Mouse (Mus musculus) adrenal gland, adult (tissue): ENCODE results near the gene Hbp1.
A peak's percentile ranks its signal among the peaks of the same experiment; 100 is the strongest.

ENCODE experiments used
- DNase-seq, 2 experiments: peaks; one replicate each; pipeline ENCODE4 v3.0.0; 2022 to 2023; ENCODE audit warnings: low spot score in 1 of 2; ENCODE audit not compliant: inconsistent age in 2 of 2

Gene Hbp1

DNA sequence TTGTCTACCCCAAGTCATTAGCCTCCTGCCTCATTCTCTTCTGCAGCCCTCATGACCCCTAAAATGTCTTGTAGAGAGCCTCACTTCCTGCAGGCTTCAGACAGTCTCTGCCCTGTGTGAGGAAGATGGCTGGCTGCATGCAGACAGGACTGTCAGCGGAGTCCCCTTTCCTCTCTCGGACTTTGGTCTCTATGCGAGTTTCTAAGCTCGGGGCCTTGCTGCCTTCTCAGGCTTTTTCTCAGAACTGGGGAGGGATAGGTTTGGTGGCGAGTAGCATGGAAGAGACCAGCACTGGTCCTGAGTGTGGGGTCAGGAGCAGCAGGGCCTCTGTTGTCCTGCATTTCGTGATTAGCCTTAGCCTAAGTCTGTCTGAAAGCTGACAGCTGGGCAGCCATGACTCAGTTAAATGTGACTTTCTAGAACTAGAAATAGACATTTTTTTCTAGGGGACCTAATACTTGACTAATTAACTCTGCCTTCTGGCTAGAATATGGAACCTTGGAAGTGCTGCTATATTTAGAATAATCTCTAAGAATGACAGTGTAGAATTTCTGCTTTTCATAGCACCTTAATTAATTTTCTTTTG is 37.3 kb downstream of the Hbp1 start:
- DNase-seq = no peak

- no peak for DNase-seq
Measured at GRCm38 (mm10) chr12:31907436-31907835, 42.9 kb downstream of the Hbp1 start.

DNA sequence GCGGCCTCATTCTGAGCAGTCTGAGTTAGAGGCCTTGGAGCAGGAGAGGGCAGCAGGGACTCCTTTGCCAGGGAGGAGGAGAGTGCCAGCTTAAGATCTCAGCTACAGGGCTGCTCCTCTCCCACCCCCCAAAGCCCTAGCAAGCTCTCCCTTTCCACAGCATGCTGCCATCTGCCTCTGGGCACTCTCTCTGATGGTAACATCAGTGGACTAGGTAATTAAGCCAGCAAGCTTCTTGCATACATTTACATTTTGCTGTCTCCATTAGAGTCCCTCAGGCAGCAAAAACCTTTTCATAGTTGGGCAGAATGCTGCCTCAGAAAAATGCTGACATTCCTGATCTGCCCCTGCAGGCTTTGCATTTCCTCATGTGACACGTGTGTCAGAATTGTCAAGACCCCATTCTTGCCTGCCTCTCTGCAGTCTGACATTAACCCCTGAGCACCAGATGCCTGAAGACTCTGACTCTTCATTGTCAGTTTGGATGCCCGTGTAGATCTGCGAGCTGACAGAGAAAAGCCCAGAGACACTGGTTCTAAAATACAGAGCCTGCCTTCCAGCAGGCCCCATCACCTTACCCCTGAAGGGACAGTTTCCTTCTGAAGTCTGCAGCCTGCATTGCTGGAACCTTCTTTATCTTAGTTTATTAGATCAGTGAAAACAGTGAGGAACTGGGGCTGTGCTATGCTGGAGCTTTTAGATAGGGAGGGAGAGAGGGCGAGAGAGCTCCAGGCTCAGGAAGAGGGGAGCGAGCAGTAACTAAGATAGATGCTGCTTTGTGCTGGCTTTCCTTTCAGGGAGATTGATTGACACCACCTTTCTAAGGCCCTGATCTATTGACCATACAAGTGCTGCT is 44.4 kb downstream of the Hbp1 start:
- no peak for DNase-seq

GRCm38 (mm10) chr12:31900391-31900914 is 49.9 kb downstream of the Hbp1 start:
- no peak for DNase-seq

DNA sequence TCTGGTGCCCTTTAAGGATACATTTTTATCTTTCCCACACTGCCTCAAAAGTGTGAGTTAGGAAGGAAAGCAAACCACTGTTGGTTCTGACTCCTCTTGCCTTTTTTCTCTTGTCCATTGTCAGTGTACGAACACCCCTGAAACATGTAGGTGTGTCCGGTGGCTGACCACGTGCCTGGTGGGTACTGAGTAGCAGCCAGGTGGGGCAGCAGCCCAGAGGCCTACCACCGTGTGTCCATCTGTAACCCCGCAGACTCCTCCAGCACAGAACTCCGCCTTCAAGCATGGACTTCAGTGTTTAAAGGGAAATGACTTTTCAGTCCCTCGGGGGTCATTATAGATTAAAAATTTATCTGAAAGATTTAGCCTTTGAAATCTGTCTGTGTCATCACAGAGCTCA is 52.9 kb downstream of the Hbp1 start:
- no peak for DNase-seq

DNA sequence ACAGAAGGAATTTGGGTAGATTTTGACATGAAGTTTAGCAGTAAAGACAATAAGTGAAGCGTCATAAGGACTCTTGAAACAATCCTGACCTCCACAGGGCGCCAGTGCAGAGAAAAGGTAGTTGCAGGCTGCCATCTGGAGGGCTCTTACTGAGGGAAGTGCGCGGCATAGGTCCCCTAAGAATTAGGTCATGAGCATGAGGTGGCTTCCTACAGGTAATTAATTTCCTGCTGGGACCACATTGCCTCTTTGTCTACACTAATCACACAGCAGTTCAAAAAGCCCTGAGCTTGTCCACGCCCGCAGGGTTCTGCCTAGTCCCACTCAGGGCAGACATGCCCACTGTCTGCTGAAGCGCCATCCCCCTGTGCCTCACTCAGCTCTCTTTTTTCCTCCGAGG is 53.3 kb downstream of the Hbp1 start:
- peak in 1 of 2 experiments; percentile 31 for DNase-seq

DNA sequence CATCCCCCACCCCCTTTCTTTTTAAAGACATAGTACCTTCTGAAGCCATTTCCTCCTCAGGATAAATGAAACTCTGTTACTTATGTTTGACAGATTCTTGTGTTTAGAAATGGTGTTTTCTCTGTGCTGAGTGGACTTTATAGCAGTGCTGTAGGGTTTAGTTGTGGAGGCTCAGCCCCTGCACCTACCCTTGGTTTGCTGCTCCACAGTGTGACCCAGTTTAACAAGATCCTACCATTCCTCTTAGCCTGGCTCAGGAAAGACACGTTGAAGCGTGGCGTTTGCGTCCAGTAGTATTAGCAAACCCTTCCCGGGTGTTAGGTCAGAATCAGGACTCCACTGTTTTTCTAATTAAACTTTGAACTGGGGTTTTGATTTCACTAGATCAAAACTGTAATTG is 54.0 kb downstream of the Hbp1 start:
- no peak for DNase-seq

DNA sequence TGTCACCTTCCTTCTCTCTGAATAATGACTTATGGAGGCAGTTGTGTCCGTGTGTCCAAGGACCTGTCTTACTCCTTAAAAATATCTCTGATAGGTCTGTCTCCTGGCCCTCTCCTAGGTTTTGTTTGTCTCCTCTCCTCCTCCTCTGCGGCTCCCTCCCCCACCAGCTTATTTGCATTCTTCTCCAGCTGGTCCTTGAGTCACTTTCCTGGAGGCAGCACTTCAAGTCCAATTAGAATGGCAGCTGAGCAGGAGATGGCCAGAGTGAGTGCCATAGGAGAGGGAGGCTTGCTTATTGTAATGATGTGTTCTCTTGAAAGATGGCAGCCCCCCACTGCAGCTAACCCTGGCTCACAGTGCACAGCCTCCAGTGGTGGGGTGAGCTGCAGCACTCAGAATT is 54.4 kb downstream of the Hbp1 start:
- DNase-seq = peak in 1 of 2 experiments; percentile 54

DNA sequence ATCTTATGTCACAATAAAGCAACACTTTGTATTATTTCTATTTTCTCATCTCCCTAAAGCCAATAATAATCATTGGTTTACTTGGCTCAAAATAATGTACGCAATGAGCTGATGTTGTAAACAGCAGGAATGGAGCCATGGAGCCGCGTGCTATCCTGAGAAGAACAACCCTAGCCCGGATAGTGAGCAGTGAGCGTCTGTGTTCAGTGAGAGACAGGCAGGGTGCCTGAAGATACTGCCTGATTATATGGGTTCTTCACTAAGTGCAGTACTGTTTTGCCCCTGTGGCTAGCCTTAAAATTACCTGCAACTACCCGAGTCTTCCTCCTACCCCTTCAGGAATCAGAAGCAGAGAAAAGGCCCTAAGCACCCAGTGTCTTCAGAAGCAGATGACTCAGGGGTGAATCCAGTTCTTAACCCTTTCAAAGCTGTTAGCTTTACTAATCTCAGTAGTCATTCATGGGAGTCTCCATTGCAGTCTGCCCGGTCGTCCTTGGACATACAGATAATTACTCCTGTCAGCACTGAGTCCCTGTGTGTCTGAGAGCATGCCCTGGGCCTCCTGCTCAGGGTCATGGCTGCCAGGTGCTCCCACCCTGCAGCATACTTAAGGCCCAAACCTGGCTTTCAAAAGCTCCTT is 55.1 kb downstream of the Hbp1 start:
- peak in 1 of 2 experiments; percentile 29 for DNase-seq

- DNase-seq = no peak
Measured at GRCm38 (mm10) chr12:31892771-31893170, 57.6 kb downstream of the Hbp1 start.

GRCm38 (mm10) chr12:31892079-31892478 is 58.3 kb downstream of the Hbp1 start:
- no peak for DNase-seq

- no peak for DNase-seq
Measured at GRCm38 (mm10) chr12:31890685-31891084, 59.6 kb downstream of the Hbp1 start.

DNA sequence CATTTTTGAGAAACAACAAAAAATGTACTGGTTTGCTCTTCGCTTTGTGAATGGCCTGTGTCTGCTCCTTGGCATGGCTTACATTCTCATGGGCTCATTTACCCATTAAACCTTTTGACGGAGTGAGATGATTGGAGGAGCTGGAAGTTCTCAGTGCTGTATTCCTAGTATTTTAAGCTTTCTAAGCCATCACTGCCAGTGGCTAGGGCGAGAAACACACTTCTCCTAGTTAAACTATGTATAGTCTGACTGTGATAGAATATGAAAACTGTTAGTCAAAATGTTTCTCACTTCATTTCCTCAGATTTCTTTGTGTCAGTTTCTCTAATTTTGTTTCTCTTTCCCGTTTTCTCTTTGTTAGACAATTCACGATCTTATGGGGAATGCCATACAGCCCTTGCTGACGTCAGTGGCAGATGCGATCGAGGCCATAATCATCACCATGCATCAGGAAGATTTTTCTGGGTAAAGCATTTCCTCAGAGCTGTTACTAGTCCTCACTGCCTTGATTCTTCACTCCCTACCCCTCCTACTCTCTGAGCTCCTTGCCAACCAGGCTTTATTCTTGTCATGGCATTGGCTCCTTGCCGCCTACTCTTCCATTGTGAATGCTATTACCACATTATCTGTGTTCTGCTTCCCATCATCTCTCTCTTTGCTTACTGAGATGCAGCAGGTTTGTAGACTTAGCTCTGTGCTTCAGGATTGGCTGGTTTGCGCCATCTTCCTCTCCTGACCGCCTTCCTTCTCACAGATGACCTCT is 64.3 kb downstream of the Hbp1 start:
- no peak for DNase-seq

DNA sequence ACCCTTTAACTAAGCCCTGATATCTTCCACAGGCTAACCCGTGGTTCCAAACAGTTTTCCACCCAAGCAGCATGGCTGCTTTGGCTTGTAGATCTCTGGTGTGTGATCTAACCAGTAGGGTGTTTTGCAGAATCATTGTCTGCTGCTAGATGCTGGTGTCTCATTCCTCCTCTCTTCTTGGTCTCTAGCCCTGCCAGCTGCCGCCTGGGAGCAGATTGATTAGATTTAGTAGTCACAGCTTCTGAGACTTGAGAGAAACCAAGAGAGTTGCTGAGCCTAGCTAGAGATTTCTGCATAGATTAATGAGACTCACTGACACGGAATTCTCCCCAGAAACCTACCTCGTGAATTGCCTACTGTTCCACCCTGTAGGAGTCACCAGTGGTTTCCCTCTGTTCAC is 65.3 kb downstream of the Hbp1 start:
- no peak for DNase-seq

GRCm38 (mm10) chr12:31884365-31884764 is 66.0 kb downstream of the Hbp1 start:
- DNase-seq = no peak

- peak in 1 of 2 experiments; percentile 62 for DNase-seq
Measured at GRCm38 (mm10) chr12:31882736-31883135, 67.6 kb downstream of the Hbp1 start.

DNA sequence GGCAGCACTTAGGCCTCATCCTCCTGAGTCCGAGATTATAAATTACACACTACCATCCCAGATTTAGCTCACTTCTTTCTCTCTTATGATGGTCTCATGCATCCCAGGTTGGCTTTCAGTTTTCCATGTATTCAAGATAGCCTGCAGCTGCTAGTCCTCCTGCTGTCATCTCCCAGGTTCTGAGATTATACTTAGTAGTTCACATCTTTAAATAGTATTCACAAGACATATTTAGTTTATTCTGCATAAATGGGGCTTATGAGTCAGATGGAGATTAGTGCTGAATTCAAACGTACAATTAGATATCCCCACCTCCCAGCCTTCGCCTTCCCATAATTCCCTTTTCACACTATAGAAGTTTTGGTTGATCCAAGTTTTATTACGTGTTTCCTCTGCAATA is 73.6 kb downstream of the Hbp1 start:
- no peak for DNase-seq
